Mouse (Mus musculus) ovary, postnatal 36 days (tissue): ENCODE results near the gene Phf21a.

Experiments
- DNase-seq: peaks from one replicate; pipeline ENCODE4 v3.0.0; 2022; ENCODE audit warnings: low spot score, mixed read lengths

The Phf21a gene

GRCm38 (mm10) chr2:92299896-92300295 is 207.0 kb downstream of the Phf21a start:
- no peak for DNase-seq

- DNase-seq, result no peak
Measured at GRCm38 (mm10) chr2:92301849-92302607, 209.1 kb downstream of the Phf21a start.

GRCm38 (mm10) chr2:92312542-92312941 is 219.6 kb downstream of the Phf21a start:
- no peak for DNase-seq

- DNase-seq, result no peak
Measured at GRCm38 (mm10) chr2:92314031-92314430, 221.1 kb downstream of the Phf21a start.

GRCm38 (mm10) chr2:92316652-92317051 is 223.7 kb downstream of the Phf21a start:
- peak; percentile 8 for DNase-seq

GRCm38 (mm10) chr2:92317228-92317627 is 224.3 kb downstream of the Phf21a start:
- DNase-seq, result no peak

GRCm38 (mm10) chr2:92322669-92323068 is 229.8 kb downstream of the Phf21a start:
- DNase-seq, result peak; percentile 13

GRCm38 (mm10) chr2:92325676-92326075 is 232.8 kb downstream of the Phf21a start:
- no peak for DNase-seq

- DNase-seq, result no peak
Measured at GRCm38 (mm10) chr2:92326221-92326620, 233.3 kb downstream of the Phf21a start.

GRCm38 (mm10) chr2:92327601-92328000 is 234.7 kb downstream of the Phf21a start:
- no peak for DNase-seq

- DNase-seq, result no peak
Measured at GRCm38 (mm10) chr2:92328206-92328605, 235.3 kb downstream of the Phf21a start.

GRCm38 (mm10) chr2:92330840-92331239 is 237.9 kb downstream of the Phf21a start:
- no peak for DNase-seq

- no peak for DNase-seq
Measured at GRCm38 (mm10) chr2:92331410-92331809, 238.5 kb downstream of the Phf21a start.

GRCm38 (mm10) chr2:92331871-92332270 is 239.0 kb downstream of the Phf21a start:
- DNase-seq, result no peak

- no peak for DNase-seq
Measured at GRCm38 (mm10) chr2:92342418-92342817, 249.5 kb downstream of the Phf21a start.

GRCm38 (mm10) chr2:92347191-92347590 is 254.3 kb downstream of the Phf21a start:
- DNase-seq, result no peak

- no peak for DNase-seq
Measured at GRCm38 (mm10) chr2:92349589-92350425, 256.9 kb downstream of the Phf21a start.

- no peak for DNase-seq
Measured at GRCm38 (mm10) chr2:92350686-92351085, 257.8 kb downstream of the Phf21a start.

GRCm38 (mm10) chr2:92353402-92353801 is 260.5 kb downstream of the Phf21a start:
- DNase-seq, result no peak

- no peak for DNase-seq
Measured at GRCm38 (mm10) chr2:92354224-92354623, 261.3 kb downstream of the Phf21a start.

- no peak for DNase-seq
Measured at GRCm38 (mm10) chr2:92359301-92359700, 266.4 kb downstream of the Phf21a start.

GRCm38 (mm10) chr2:92360186-92360823 is 267.4 kb downstream of the Phf21a start:
- DNase-seq, result no peak

GRCm38 (mm10) chr2:92360893-92361292 is 268.0 kb downstream of the Phf21a start:
- no peak for DNase-seq
